Mouse (Mus musculus) left cerebral cortex, postnatal 14 days (tissue): Measurements from ENCODE around the gene Rasl2-9. TPM values are rescaled to one million over a fixed set of nuclear protein-coding genes. Genes with fewer than 3 reads are reported as not detected.
"Not testable (repeated sequence)": the region's sequence is repeated elsewhere in the genome, so short reads cannot be mapped to it uniquely, and the experiment has no call there.

Experiments used
- DNase-seq, 2 experiments: peaks; one replicate each; pipeline ENCODE4 v3.0.0; 2021 to 2022; ENCODE audit warnings: low spot score in 2 of 2, mixed read lengths in 1 of 2
- intact Hi-C: fragments of 180-260 bp; cut with DNase I; formaldehyde crosslinking; loops from one replicate; pipeline ENCODE4 v1.15.1; 2025
- long read RNA-seq, 2 experiments: library from polyadenylated mRNA; stranded (forward); transcript quantifications; one replicate each; pipeline ENCODE4 v2.0.0; 2021
- total RNA-seq, 2 experiments: library from RNA; stranded (reverse); gene quantifications; 2 replicates each; pipeline ENCODE4 v1.2.3; 2021

Rasl2-9 gene
- under 1 TPM in 1 of 2 experiments, not detected in 1; 0.35 TPM for total RNA-seq
- long read RNA-seq, experiment 1 = 0 reads
- long read RNA-seq, experiment 2, partial matches to known transcripts = 0 of 1 reads
- long read RNA-seq, experiment 2, other reads (novel, unspliced or antisense) = 0 of 1 reads

GRCm38 (mm10) chr7:5125549-5126406 is at the start of gene Rasl2-9:
Gene Rasl2-9, minus strand, starts transcription at chr7:5125950.
- peak; percentile 78 to 84 for DNase-seq
- intact Hi-C loops = no loop called here

GRCm38 (mm10) chr7:5149570-5149969 is 23.8 kb upstream of the Rasl2-9 start, which contains the start of gene Vmn1r55:
Gene Vmn1r55, minus strand, starts transcription at chr7:5149670.
- intact Hi-C loops, DNase-seq: not testable (repeated sequence)

- no peak for DNase-seq
- intact Hi-C loops = no loop called here
Measured at GRCm38 (mm10) chr7:5125078-5125477, 672 bp downstream of the Rasl2-9 start.

- DNase-seq = no peak
- intact Hi-C loops = no loop called here
Measured at GRCm38 (mm10) chr7:5116850-5117249, 8.9 kb downstream of the Rasl2-9 start, which contains the start of gene Rfpl4. Gene Rfpl4, minus strand, starts transcription at chr7:5116950.

GRCm38 (mm10) chr7:5112701-5113100 is 13.0 kb downstream of the Rasl2-9 start:
- intact Hi-C loops = no loop called here
- DNase-seq = no peak

GRCm38 (mm10) chr7:5109301-5109700 is 16.4 kb downstream of the Rasl2-9 start:
- no peak for DNase-seq
- intact Hi-C loops = no loop called here

GRCm38 (mm10) chr7:5108272-5108671 is 17.5 kb downstream of the Rasl2-9 start:
- no peak for DNase-seq
- intact Hi-C loops = no loop called here

GRCm38 (mm10) chr7:5102564-5102963 is 23.2 kb downstream of the Rasl2-9 start:
- intact Hi-C loops = no loop called here
- no peak for DNase-seq

GRCm38 (mm10) chr7:5101066-5101663 is 24.6 kb downstream of the Rasl2-9 start:
- intact Hi-C loops = no loop called here
- DNase-seq = peak in 1 of 2 experiments; percentile 61

- intact Hi-C loops = no loop called here
- peak in 1 of 2 experiments; percentile 42 for DNase-seq
Measured at GRCm38 (mm10) chr7:5099796-5100195, 26.0 kb downstream of the Rasl2-9 start.

- intact Hi-C loops = no loop called here
- DNase-seq = no peak
Measured at GRCm38 (mm10) chr7:5098769-5099168, 27.0 kb downstream of the Rasl2-9 start.

GRCm38 (mm10) chr7:5092831-5093510 is 32.8 kb downstream of the Rasl2-9 start:
- intact Hi-C loops = no loop called here
- no peak for DNase-seq

- intact Hi-C loops = no loop called here
- DNase-seq = no peak
Measured at GRCm38 (mm10) chr7:5092381-5092780, 33.4 kb downstream of the Rasl2-9 start.

GRCm38 (mm10) chr7:5091008-5091728 is 34.6 kb downstream of the Rasl2-9 start:
- DNase-seq = peak in 1 of 2 experiments; percentile 66
- intact Hi-C loops = no loop called here

GRCm38 (mm10) chr7:5089853-5090252 is 35.9 kb downstream of the Rasl2-9 start:
- intact Hi-C loops = no loop called here
- peak in 1 of 2 experiments; percentile 77 for DNase-seq

GRCm38 (mm10) chr7:5087886-5088285 is 37.9 kb downstream of the Rasl2-9 start:
- intact Hi-C loops = no loop called here

GRCm38 (mm10) chr7:5086921-5087440 is 38.8 kb downstream of the Rasl2-9 start:
- no peak for DNase-seq
- intact Hi-C loops = no loop called here

More at GRCm38 (mm10) chr7:5087886-5088285, 37.9 kb downstream of the Rasl2-9 start:
- DNase-seq = no peak

GRCm38 (mm10) chr7:5085512-5085911 is 40.2 kb downstream of the Rasl2-9 start:
- intact Hi-C loops = no loop called here
- DNase-seq = no peak
